Mouse (Mus musculus) hindbrain, embryonic 14.5 days (tissue): ENCODE results near the gene Myo15b. TPM values are rescaled to one million over a fixed set of nuclear protein-coding genes. Genes with fewer than 3 reads are reported as not detected.

Source experiments
- ATAC-seq: fragments of 200-750 bp; cut with Nextera tagmentation; 2 replicates; pipeline ENCODE4 v1.8.0; 2017; ENCODE audit warnings: moderate number of reproducible peaks, mild to moderate bottlenecking, moderate TSS enrichment, moderate library complexity; ENCODE audit not compliant: low FRiP score
- DNase-seq: peaks from one replicate; pipeline ENCODE4 v3.0.0-alpha.2; 2015; ENCODE audit warnings: low spot score
- H3K27ac ChIP-seq: fragments of 300-500 bp; sonication (generic); 2 replicates; pipeline ENCODE4 v1.5.1; 2014; ENCODE audit warnings: mild to moderate bottlenecking, moderate library complexity
- H3K27me3 ChIP-seq: fragments of 300-500 bp; sonication (generic); 2 replicates; pipeline ENCODE4 v1.6.1; 2014; ENCODE audit warnings: mild to moderate bottlenecking, low read length, mixed read lengths; ENCODE audit not compliant: control insufficient read depth, insufficient read depth
- H3K36me3 ChIP-seq: fragments of 300-500 bp; sonication (generic); replicated peaks from 2 replicates; pipeline ENCODE4 v1.6.1; 2014; ENCODE audit not compliant: control insufficient read depth, insufficient read depth
- H3K4me1 ChIP-seq: fragments of 300-500 bp; sonication (generic); replicated peaks from 2 replicates; pipeline ENCODE4 v1.6.1; 2014; ENCODE audit warnings: antibody characterized with exemption, low read length, mixed read lengths; ENCODE audit not compliant: control insufficient read depth, insufficient read depth
- H3K4me2 ChIP-seq: fragments of 300-500 bp; sonication (generic); replicated peaks from 2 replicates; pipeline ENCODE4 v1.6.1; 2014; ENCODE audit warnings: mild to moderate bottlenecking, moderate library complexity
- H3K4me3 ChIP-seq: fragments of 300-500 bp; sonication (generic); replicated peaks from 2 replicates; pipeline ENCODE4 v1.5.1; 2014; ENCODE audit warnings: mild to moderate bottlenecking, low read length
- H3K9ac ChIP-seq: fragments of 300-500 bp; sonication (generic); 2 replicates; pipeline ENCODE4 v1.6.1; 2014
- H3K9me3 ChIP-seq: fragments of 300-500 bp; sonication (generic); 2 replicates; pipeline ENCODE4 v1.6.1; 2016; ENCODE audit warnings: low read length; ENCODE audit not compliant: control insufficient read depth
- WGBS: fragments of 180-500 bp; shearing (Covaris S2); extraction: QIAGEN DNeasy Blood & Tissue Kit; methylation state at CpG from one replicate; pipeline ENCODE4 v1.1.7; 2014; 5-methylcytosine and 5-hydroxymethylcytosine counted together
- polyA plus RNA-seq: library from polyadenylated mRNA; unstranded; fragments of >200 nt; fragmentation: Nextera tagmentation; extraction: Ambion mirVana; gene quantifications from 2 replicates; pipeline ENCODE4 v1.2.1, GENCODE M21; 2014

Gene Myo15b
- polyA plus RNA-seq, 1 experiment from 2014 or later: not detected

- Histone ChIP-seq H3K36me3 (peaks cover 21% of the 10 kb centered on the region), H3K4me3 (peak within 1 kb of the TSS; percentile 71), H3K27ac (peak within 1 kb of the TSS; percentile 62), H3K9ac (peak within 1 kb of the TSS; percentile 77), H3K4me2 (peak within 1 kb of the TSS; percentile 88), H3K27me3 (no peaks in the 10 kb centered on the region), H3K9me3 (no peaks in the 10 kb centered on the region), H3K4me1 (peaks cover 25% of the 10 kb centered on the region)
- ATAC-seq (peak; percentile 32), DNase-seq (peak; percentile 84)
- under 1% methylated on average over 75 of the region's 84 CpGs for WGBS
These were observed 43.4 kb upstream of the Myo15b start, which contains the start of gene Tsen54 for GRCm38 (mm10) chr11:115814605-115815450. TSS of gene Tsen54 (plus strand) at chr11:115814724.

GRCm38 (mm10) chr11:115817331-115817730 lies 40.9 kb upstream of the Myo15b start:
- peaks cover 46% of the 10 kb centered on the region for H3K36me3 ChIP-seq
- H3K4me2 ChIP-seq: no peak overlapping the region
- H3K4me1 ChIP-seq: peaks cover 15% of the 10 kb centered on the region
- WGBS: 86% methylated on average over 5 of the region's 5 CpGs
- no peak overlapping the region for H3K27ac ChIP-seq
- ATAC-seq (no peak), DNase-seq (no peak)
- H3K9ac ChIP-seq: no peak overlapping the region
- H3K27me3 ChIP-seq: no peaks in the 10 kb centered on the region
- no peaks in the 10 kb centered on the region for H3K9me3 ChIP-seq
- no peak overlapping the region for H3K4me3 ChIP-seq

GRCm38 (mm10) chr11:115819915-115820623 lies 38.1 kb upstream of the Myo15b start:
- Histone ChIP-seq H3K4me3 (no peak overlapping the region), H3K9ac (no peak overlapping the region), H3K9me3 (no peaks in the 10 kb centered on the region), H3K4me1 (peaks cover 17% of the 10 kb centered on the region; the same call in 1 of the 2 replicates), H3K27ac (no peak overlapping the region), H3K27me3 (peaks cover 16% of the 10 kb centered on the region), H3K4me2 (no peak overlapping the region), H3K36me3 (peaks cover 53% of the 10 kb centered on the region)
- DNase-seq: no peak
- 92% methylated on average over 16 of the region's 16 CpGs for WGBS
- no peak for ATAC-seq

- no peak overlapping the region for H3K27ac ChIP-seq
- 82% methylated on average over 4 of the region's 4 CpGs for WGBS
- peaks cover 11% of the 10 kb centered on the region; the same call in 1 of the 2 replicates for H3K4me1 ChIP-seq
- no peak overlapping the region for H3K4me2 ChIP-seq
- H3K36me3 ChIP-seq: peaks cover 53% of the 10 kb centered on the region
- no peak for DNase-seq
- no peaks in the 10 kb centered on the region for H3K9me3 ChIP-seq
- peaks cover 25% of the 10 kb centered on the region for H3K27me3 ChIP-seq
- H3K4me3 ChIP-seq: no peak overlapping the region
- H3K9ac ChIP-seq: no peak overlapping the region
- no peak for ATAC-seq
These were observed 37.2 kb upstream of the Myo15b start for GRCm38 (mm10) chr11:115821001-115821400.

- under 1% methylated on average over 86 of the region's 87 CpGs for WGBS
- peaks cover 27% of the 10 kb centered on the region for H3K27me3 ChIP-seq
These were observed 34.1 kb upstream of the Myo15b start, which contains the start of gene Llgl2 for GRCm38 (mm10) chr11:115823774-115824740. TSS of gene Llgl2 (plus strand) at chr11:115824049.

GRCm38 (mm10) chr11:115824813-115825212 lies 33.4 kb upstream of the Myo15b start:
- Histone ChIP-seq H3K4me2 (peak overlapping the region; percentile 97), H3K9me3 (no peaks in the 10 kb centered on the region), H3K9ac (no peak overlapping the region), H3K27ac (no peak overlapping the region), H3K4me3 (peak overlapping the region; percentile 57), H3K36me3 (peaks cover 32% of the 10 kb centered on the region), H3K4me1 (peaks cover 11% of the 10 kb centered on the region; the same call in 1 of the 2 replicates), H3K27me3 (peaks cover 27% of the 10 kb centered on the region)
- WGBS: 21% methylated on average over 11 of the region's 11 CpGs
- no peak for DNase-seq
- ATAC-seq: no peak

More at GRCm38 (mm10) chr11:115823774-115824740, 34.1 kb upstream of the Myo15b start, which contains the start of gene Llgl2:
- H3K4me2 ChIP-seq: peak within 1 kb of the TSS; percentile 97
- H3K4me1 ChIP-seq: peaks cover 11% of the 10 kb centered on the region; the same call in 1 of the 2 replicates
- DNase-seq: peak; percentile 63
- H3K27ac ChIP-seq: no peak within 1 kb of the TSS
- H3K4me3 ChIP-seq: peak within 1 kb of the TSS; percentile 57
- H3K36me3 ChIP-seq: peaks cover 36% of the 10 kb centered on the region
- H3K9me3 ChIP-seq: no peaks in the 10 kb centered on the region
- ATAC-seq: peak; percentile 80; the same call in 1 of the 2 replicates
- peak within 1 kb of the TSS; percentile 52; the same call in 1 of the 2 replicates for H3K9ac ChIP-seq

- DNase-seq (no peak), ATAC-seq (no peak)
- Histone ChIP-seq H3K4me3 (no peak overlapping the region), H3K4me2 (no peak overlapping the region), H3K9me3 (no peaks in the 10 kb centered on the region), H3K4me1 (peaks cover 11% of the 10 kb centered on the region; the same call in 1 of the 2 replicates), H3K36me3 (peaks cover 15% of the 10 kb centered on the region), H3K27me3 (peaks cover 41% of the 10 kb centered on the region), H3K9ac (no peak overlapping the region), H3K27ac (no peak overlapping the region)
- 43% methylated on average over 5 of the region's 5 CpGs for WGBS
These were observed 31.7 kb upstream of the Myo15b start for GRCm38 (mm10) chr11:115826487-115826886.

- ATAC-seq (no peak), DNase-seq (no peak)
- no peak overlapping the region for H3K9ac ChIP-seq
- peaks cover 5% of the 10 kb centered on the region; the same call in 1 of the 2 replicates for H3K36me3 ChIP-seq
- peaks cover 11% of the 10 kb centered on the region; the same call in 1 of the 2 replicates for H3K4me1 ChIP-seq
- no peak overlapping the region for H3K27ac ChIP-seq
- no peak overlapping the region for H3K4me3 ChIP-seq
- peaks cover 41% of the 10 kb centered on the region for H3K27me3 ChIP-seq
- H3K4me2 ChIP-seq: no peak overlapping the region
- 88% methylated on average over 6 of the region's 6 CpGs for WGBS
- no peaks in the 10 kb centered on the region for H3K9me3 ChIP-seq
These were observed 30.6 kb upstream of the Myo15b start for GRCm38 (mm10) chr11:115827624-115828023.
